Mouse (Mus musculus) limb, embryonic 13.5 days (tissue): Measurements from ENCODE around the gene Ppox. TPM values are rescaled to one million over a fixed set of nuclear protein-coding genes. Genes with fewer than 3 reads are reported as not detected.
"Not testable (repeated sequence)": the region's sequence is repeated elsewhere in the genome, so short reads cannot be mapped to it uniquely, and the experiment has no call there.

ENCODE experiments used
- ATAC-seq: fragments of 200-750 bp; cut with Nextera tagmentation; 2 replicates; pipeline ENCODE4 v1.8.0; 2017; ENCODE audit warnings: low read depth, moderate number of reproducible peaks, moderate TSS enrichment; ENCODE audit not compliant: low FRiP score
- H3K27ac ChIP-seq: fragments of 300-500 bp; sonication (generic); 2 replicates; pipeline ENCODE4 v1.5.1; 2015; ENCODE audit warnings: inconsistent platforms, mild to moderate bottlenecking, moderate library complexity
- H3K27me3 ChIP-seq: fragments of 300-500 bp; sonication (generic); 2 replicates; pipeline ENCODE4 v1.6.1; 2015; ENCODE audit warnings: mild to moderate bottlenecking, inconsistent platforms
- H3K36me3 ChIP-seq: fragments of 300-500 bp; sonication (generic); 2 replicates; pipeline ENCODE4 v1.6.1; 2015; ENCODE audit warnings: inconsistent platforms, mild to moderate bottlenecking, moderate library complexity
- H3K4me1 ChIP-seq: fragments of 300-500 bp; sonication (generic); 2 replicates; pipeline ENCODE4 v1.6.1; 2015; ENCODE audit warnings: inconsistent platforms
- H3K4me2 ChIP-seq: fragments of 300-500 bp; sonication (generic); replicated peaks from 2 replicates; pipeline ENCODE4 v1.6.1; 2015; ENCODE audit warnings: inconsistent platforms, mild to moderate bottlenecking, moderate library complexity
- H3K4me3 ChIP-seq: fragments of 300-500 bp; sonication (generic); 2 replicates; pipeline ENCODE4 v1.5.1; 2015; ENCODE audit warnings: moderate library complexity, mild to moderate bottlenecking, inconsistent platforms
- H3K9ac ChIP-seq: fragments of 300-500 bp; sonication (generic); 2 replicates; pipeline ENCODE4 v1.6.1; 2015; ENCODE audit warnings: mild to moderate bottlenecking, inconsistent platforms
- H3K9me3 ChIP-seq: fragments of 300-500 bp; sonication (generic); 2 replicates; pipeline ENCODE4 v1.6.1; 2016; ENCODE audit warnings: inconsistent platforms
- WGBS: fragments of 180-500 bp; shearing (Covaris S2); methylation state at CpG from one replicate; pipeline ENCODE4 v1.1.7; 2015; 5-methylcytosine and 5-hydroxymethylcytosine counted together
- polyA plus RNA-seq: library from polyadenylated mRNA; unstranded; fragments of >200 nt; fragmentation: Nextera tagmentation; extraction: Ambion mirVana; gene quantifications from 2 replicates; pipeline ENCODE4 v1.2.1, GENCODE M21; 2015

The Ppox gene
- polyA plus RNA-seq, 1 experiment from 2014 or later, result 77.4 TPM

GRCm38 (mm10) chr1:171306157-171306556 lies 25.2 kb upstream of the Ppox start:
- 60% methylated on average over 5 of the region's 5 CpGs for WGBS
- not testable (repeated sequence) for H3K4me3 ChIP-seq, H3K9ac ChIP-seq, H3K4me1 ChIP-seq, H3K9me3 ChIP-seq, H3K27me3 ChIP-seq, ATAC-seq, H3K4me2 ChIP-seq, H3K36me3 ChIP-seq, H3K27ac ChIP-seq

- ATAC-seq, result no peak
- H3K9me3 ChIP-seq, result no peaks in the 10 kb centered on the region
- 62% methylated on average over 3 of the region's 3 CpGs for WGBS
- no peak overlapping the region for H3K4me2 ChIP-seq
- H3K4me3 ChIP-seq, result no peak overlapping the region
- H3K4me1 ChIP-seq, result peaks cover 7% of the 10 kb centered on the region
- H3K9ac ChIP-seq, result no peak overlapping the region
- H3K27me3 ChIP-seq, result peaks cover 20% of the 10 kb centered on the region
- no peak overlapping the region for H3K27ac ChIP-seq
- H3K36me3 ChIP-seq, result no peaks in the 10 kb centered on the region
Measured at GRCm38 (mm10) chr1:171298226-171298625, 17.2 kb upstream of the Ppox start.

GRCm38 (mm10) chr1:171295063-171295402 lies 14.0 kb upstream of the Ppox start:
- Histone ChIP-seq H3K27me3 (peaks cover 20% of the 10 kb centered on the region), H3K9me3 (no peaks in the 10 kb centered on the region), H3K4me1 (peaks cover 10% of the 10 kb centered on the region), H3K9ac (peak overlapping the region; percentile 84), H3K4me3 (peak overlapping the region; percentile 66), H3K36me3 (peaks cover 2% of the 10 kb centered on the region), H3K4me2 (peak overlapping the region; percentile 84), H3K27ac (peak overlapping the region; percentile 95)
- peak; percentile 28; the same call in 1 of the 2 replicates for ATAC-seq
- 19% methylated on average over 3 of the region's 3 CpGs for WGBS

- H3K4me2 ChIP-seq, result peak within 1 kb of the TSS; percentile 84
- under 1% methylated on average over 42 of the region's 42 CpGs for WGBS
- H3K9ac ChIP-seq, result peak within 1 kb of the TSS; percentile 84
- H3K4me3 ChIP-seq, result peak within 1 kb of the TSS; percentile 66
- peak within 1 kb of the TSS; percentile 95 for H3K27ac ChIP-seq
- ATAC-seq, result peak; percentile 86
- peaks cover 10% of the 10 kb centered on the region for H3K4me1 ChIP-seq
- peaks cover 7% of the 10 kb centered on the region for H3K36me3 ChIP-seq
- H3K27me3 ChIP-seq, result peaks cover 20% of the 10 kb centered on the region
- no peaks in the 10 kb centered on the region for H3K9me3 ChIP-seq
Measured at GRCm38 (mm10) chr1:171294298-171295062, 13.5 kb upstream of the Ppox start, which contains the start of gene Ufc1. TSS of gene Ufc1 (minus strand) at chr1:171295024.

- Histone ChIP-seq H3K9me3 (no peaks in the 10 kb centered on the region), H3K27me3 (peaks cover 20% of the 10 kb centered on the region), H3K9ac (peak overlapping the region; percentile 84), H3K4me2 (peak overlapping the region; percentile 84), H3K36me3 (peaks cover 13% of the 10 kb centered on the region), H3K27ac (peak overlapping the region; percentile 95), H3K4me1 (peaks cover 10% of the 10 kb centered on the region), H3K4me3 (peak overlapping the region; percentile 66)
- WGBS, result 24% methylated on average over 5 of the region's 5 CpGs
- ATAC-seq, result no peak
Measured at GRCm38 (mm10) chr1:171293906-171294297, 12.9 kb upstream of the Ppox start.

- no peak overlapping the region; the same call in 1 of the 2 replicates for H3K27ac ChIP-seq
- H3K27me3 ChIP-seq, result peaks cover 19% of the 10 kb centered on the region
- ATAC-seq, result no peak
- no peaks in the 10 kb centered on the region for H3K9me3 ChIP-seq
- WGBS, result 75% methylated on average over 3 of the region's 3 CpGs
- peaks cover 15% of the 10 kb centered on the region for H3K4me1 ChIP-seq
- H3K9ac ChIP-seq, result no peak overlapping the region
- peak overlapping the region; percentile 66 for H3K4me3 ChIP-seq
- H3K36me3 ChIP-seq, result peaks cover 19% of the 10 kb centered on the region
- peak overlapping the region; percentile 84 for H3K4me2 ChIP-seq
Measured at GRCm38 (mm10) chr1:171293351-171293750, 12.4 kb upstream of the Ppox start.

- peaks cover 51% of the 10 kb centered on the region for H3K36me3 ChIP-seq
- ATAC-seq, result no peak
- H3K27me3 ChIP-seq, result no peaks in the 10 kb centered on the region
- no peaks in the 10 kb centered on the region for H3K9me3 ChIP-seq
- H3K9ac ChIP-seq, result peak overlapping the region; percentile 96; the same call in 1 of the 2 replicates
- H3K4me3 ChIP-seq, result peak overlapping the region; percentile 90
- H3K27ac ChIP-seq, result peak overlapping the region; percentile 59; the same call in 1 of the 2 replicates
- WGBS, result 60% methylated on average over 4 of the region's 4 CpGs
- H3K4me1 ChIP-seq, result peaks cover 33% of the 10 kb centered on the region
- H3K4me2 ChIP-seq, result peak overlapping the region; percentile 79
Measured at GRCm38 (mm10) chr1:171288328-171288727, 7.3 kb upstream of the Ppox start.

- Histone ChIP-seq H3K9me3 (no peaks in the 10 kb centered on the region), H3K27me3 (no peaks in the 10 kb centered on the region), H3K4me3 (peak within 1 kb of the TSS; percentile 90), H3K27ac (peak within 1 kb of the TSS; percentile 93), H3K4me1 (peaks cover 32% of the 10 kb centered on the region), H3K9ac (peak within 1 kb of the TSS; percentile 96), H3K36me3 (peaks cover 59% of the 10 kb centered on the region), H3K4me2 (peak within 1 kb of the TSS; percentile 79)
- ATAC-seq, result peak; percentile 95
- WGBS, result under 1% methylated on average over 48 of the region's 49 CpGs
Measured at GRCm38 (mm10) chr1:171287136-171288081, 6.4 kb upstream of the Ppox start, which contains the start of gene Usp21. TSS of gene Usp21 (minus strand) at chr1:171287991.

- Histone ChIP-seq H3K4me2 (peak overlapping the region; percentile 79), H3K9me3 (no peaks in the 10 kb centered on the region), H3K27me3 (no peaks in the 10 kb centered on the region), H3K4me3 (peak overlapping the region; percentile 90), H3K4me1 (peaks cover 40% of the 10 kb centered on the region), H3K9ac (peak overlapping the region; percentile 96; the same call in 1 of the 2 replicates), H3K36me3 (peaks cover 64% of the 10 kb centered on the region), H3K27ac (no peak overlapping the region)
- ATAC-seq, result no peak
- WGBS, result 89% methylated on average over 19 of the region's 19 CpGs
Measured at GRCm38 (mm10) chr1:171286517-171286916, 5.5 kb upstream of the Ppox start.

GRCm38 (mm10) chr1:171285096-171285892 lies 4.3 kb upstream of the Ppox start:
- H3K36me3 ChIP-seq, result peaks cover 64% of the 10 kb centered on the region
- H3K4me1 ChIP-seq, result peaks cover 40% of the 10 kb centered on the region
- H3K4me2 ChIP-seq, result no peak overlapping the region; the same call in 1 of the 2 replicates
- no peak for ATAC-seq
- 89% methylated on average over 20 of the region's 20 CpGs for WGBS
- H3K9me3 ChIP-seq, result no peaks in the 10 kb centered on the region
- H3K27me3 ChIP-seq, result no peaks in the 10 kb centered on the region
- 0 out of 2 replicates have a peak overlapping the region, but pooled peaks have one; percentile 3 for H3K27ac ChIP-seq
- no peak overlapping the region; the same call in 1 of the 2 replicates for H3K9ac ChIP-seq
- no peak overlapping the region for H3K4me3 ChIP-seq

GRCm38 (mm10) chr1:171284491-171284890 lies 3.5 kb upstream of the Ppox start:
- no peaks in the 10 kb centered on the region for H3K27me3 ChIP-seq
- no peaks in the 10 kb centered on the region for H3K9me3 ChIP-seq
- peaks cover 49% of the 10 kb centered on the region for H3K4me1 ChIP-seq
- H3K9ac ChIP-seq, result no peak overlapping the region
- no peak for ATAC-seq
- peaks cover 57% of the 10 kb centered on the region for H3K36me3 ChIP-seq
- no peak overlapping the region for H3K4me3 ChIP-seq
- no peak overlapping the region for H3K4me2 ChIP-seq
- 85% methylated on average over 15 of the region's 15 CpGs for WGBS
- no peak overlapping the region for H3K27ac ChIP-seq
